Mouse (Mus musculus): ENCODE data around the gene Creld1. TPM values are rescaled to one million over a fixed set of nuclear protein-coding genes. Genes with fewer than 3 reads are reported as not detected.

Creld1 gene
- 22.9 and 23.9 TPM in 2 replicates for polyA plus RNA-seq (2015; fragmentation: Nextera tagmentation; extraction: Ambion mirVana)

- peak within 1 kb of the TSS; percentile 89 for H3K4me2 ChIP-seq (ENCODE audit: low read depth, low read length)
- H3K27ac ChIP-seq (ENCODE audit: low read length), result peak within 1 kb of the TSS; percentile 75
- ATAC-seq (ENCODE audit: insufficient read depth, low FRiP score), result peak; percentile 94
- under 1% methylated on average over 26 of the region's 26 CpGs for WGBS
- no peaks in the 10 kb centered on the region for H3K9me3 ChIP-seq (replicated peaks; ENCODE audit: control insufficient read depth, low read length)
- H3K9ac ChIP-seq (ENCODE audit: low read length), result peak within 1 kb of the TSS; percentile 69
- peaks cover 21% of the 10 kb centered on the region for H3K4me1 ChIP-seq (ENCODE audit: control insufficient read depth, insufficient read depth, low read length)
- H3K4me3 ChIP-seq (replicated peaks; ENCODE audit: low read length), result peak within 1 kb of the TSS; percentile 52
- H3K36me3 ChIP-seq (ENCODE audit: control insufficient read depth, insufficient read depth, low read length), result no peaks in the 10 kb centered on the region
- 0 out of 2 replicates have a peak, but pooled peaks cover 7% of the 10 kb centered on the region for H3K27me3 ChIP-seq (ENCODE audit: control insufficient read depth, insufficient read depth, low read length)
These were observed at the start of gene Creld1 for GRCm38 (mm10) chr6:113483100-113483615. TSS of gene Creld1 (plus strand) at chr6:113483297.

- 68% methylated on average over 3 of the region's 3 CpGs for WGBS
- Histone ChIP-seq H3K4me3 (replicated peaks; ENCODE audit: low read length) (no peak overlapping the region), H3K27ac (ENCODE audit: low read length) (no peak overlapping the region)
These were observed 49.4 kb upstream of the Creld1 start for GRCm38 (mm10) chr6:113433661-113434060.

GRCm38 (mm10) chr6:113434691-113435090 is 48.4 kb upstream of the Creld1 start:
- H3K9ac ChIP-seq (ENCODE audit: low read length), result no peak overlapping the region
- no peaks in the 10 kb centered on the region; the same call in 1 of the 2 replicates for H3K4me1 ChIP-seq (ENCODE audit: control insufficient read depth, insufficient read depth, low read length)
- no peak overlapping the region for H3K4me3 ChIP-seq (replicated peaks; ENCODE audit: low read length)
- no peak overlapping the region for H3K27ac ChIP-seq (ENCODE audit: low read length)
- 51% methylated on average over 7 of the region's 7 CpGs for WGBS
- no peaks in the 10 kb centered on the region for H3K36me3 ChIP-seq (ENCODE audit: control insufficient read depth, insufficient read depth, low read length)
- H3K4me2 ChIP-seq (ENCODE audit: low read depth, low read length), result no peak overlapping the region
- H3K9me3 ChIP-seq (replicated peaks; ENCODE audit: control insufficient read depth, low read length), result no peaks in the 10 kb centered on the region
- no peaks in the 10 kb centered on the region for H3K27me3 ChIP-seq (ENCODE audit: control insufficient read depth, insufficient read depth, low read length)
- peak; percentile 83 for ATAC-seq (ENCODE audit: insufficient read depth, low FRiP score)

More at GRCm38 (mm10) chr6:113433661-113434060, 49.4 kb upstream of the Creld1 start:
- no peak for ATAC-seq (ENCODE audit: insufficient read depth, low FRiP score)
- no peaks in the 10 kb centered on the region for H3K9me3 ChIP-seq (replicated peaks; ENCODE audit: control insufficient read depth, low read length)
- H3K9ac ChIP-seq (ENCODE audit: low read length), result no peak overlapping the region
- no peaks in the 10 kb centered on the region for H3K36me3 ChIP-seq (ENCODE audit: control insufficient read depth, insufficient read depth, low read length)
- no peak overlapping the region for H3K4me2 ChIP-seq (ENCODE audit: low read depth, low read length)
- no peaks in the 10 kb centered on the region for H3K27me3 ChIP-seq (ENCODE audit: control insufficient read depth, insufficient read depth, low read length)
- no peaks in the 10 kb centered on the region; the same call in 1 of the 2 replicates for H3K4me1 ChIP-seq (ENCODE audit: control insufficient read depth, insufficient read depth, low read length)

- ATAC-seq (ENCODE audit: insufficient read depth, low FRiP score), result no peak
- 81% methylated on average over 9 of the region's 9 CpGs for WGBS
- Histone ChIP-seq H3K4me2 (ENCODE audit: low read depth, low read length) (no peak within 1 kb of the TSS), H3K9me3 (replicated peaks; ENCODE audit: control insufficient read depth, low read length) (no peaks in the 10 kb centered on the region), H3K27me3 (ENCODE audit: control insufficient read depth, insufficient read depth, low read length) (no peaks in the 10 kb centered on the region), H3K36me3 (ENCODE audit: control insufficient read depth, insufficient read depth, low read length) (no peaks in the 10 kb centered on the region), H3K4me3 (replicated peaks; ENCODE audit: low read length) (no peak within 1 kb of the TSS), H3K27ac (ENCODE audit: low read length) (no peak within 1 kb of the TSS), H3K4me1 (ENCODE audit: control insufficient read depth, insufficient read depth, low read length) (no peaks in the 10 kb centered on the region; the same call in 1 of the 2 replicates), H3K9ac (ENCODE audit: low read length) (no peak within 1 kb of the TSS)
These were observed 47.4 kb upstream of the Creld1 start, which contains the start of gene Cidec for GRCm38 (mm10) chr6:113435664-113436205. TSS of gene Cidec (minus strand) at chr6:113435760.

- ATAC-seq (ENCODE audit: insufficient read depth, low FRiP score), result no peak
- WGBS, result 69% methylated on average over 12 of the region's 12 CpGs
These were observed 46.0 kb upstream of the Creld1 start for GRCm38 (mm10) chr6:113437135-113437534.

GRCm38 (mm10) chr6:113438721-113439430 is 44.2 kb upstream of the Creld1 start:
- Histone ChIP-seq H3K4me2 (ENCODE audit: low read depth, low read length) (no peak overlapping the region), H3K27ac (ENCODE audit: low read length) (no peak overlapping the region), H3K36me3 (ENCODE audit: control insufficient read depth, insufficient read depth, low read length) (no peaks in the 10 kb centered on the region), H3K4me1 (ENCODE audit: control insufficient read depth, insufficient read depth, low read length) (peaks cover 7% of the 10 kb centered on the region), H3K9ac (ENCODE audit: low read length) (no peak overlapping the region), H3K9me3 (replicated peaks; ENCODE audit: control insufficient read depth, low read length) (no peaks in the 10 kb centered on the region), H3K27me3 (ENCODE audit: control insufficient read depth, insufficient read depth, low read length) (no peaks in the 10 kb centered on the region), H3K4me3 (replicated peaks; ENCODE audit: low read length) (no peak overlapping the region)
- no peak for ATAC-seq (ENCODE audit: insufficient read depth, low FRiP score)
- whole genome bisulfite sequencing, result 37% methylated on average over 12 of the region's 12 CpGs

More at GRCm38 (mm10) chr6:113437135-113437534, 46.0 kb upstream of the Creld1 start:
- no peaks in the 10 kb centered on the region for H3K9me3 ChIP-seq (replicated peaks; ENCODE audit: control insufficient read depth, low read length)
- no peak overlapping the region for H3K4me2 ChIP-seq (ENCODE audit: low read depth, low read length)
- no peak overlapping the region for H3K4me3 ChIP-seq (replicated peaks; ENCODE audit: low read length)
- H3K36me3 ChIP-seq (ENCODE audit: control insufficient read depth, insufficient read depth, low read length), result no peaks in the 10 kb centered on the region
- H3K4me1 ChIP-seq (ENCODE audit: control insufficient read depth, insufficient read depth, low read length), result no peaks in the 10 kb centered on the region; the same call in 1 of the 2 replicates
- H3K27ac ChIP-seq (ENCODE audit: low read length), result no peak overlapping the region
- H3K27me3 ChIP-seq (ENCODE audit: control insufficient read depth, insufficient read depth, low read length), result no peaks in the 10 kb centered on the region
- no peak overlapping the region for H3K9ac ChIP-seq (ENCODE audit: low read length)

- 89% methylated on average over 3 of the region's 3 CpGs for WGBS
- no peaks in the 10 kb centered on the region for H3K9me3 ChIP-seq (replicated peaks; ENCODE audit: control insufficient read depth, low read length)
- no peaks in the 10 kb centered on the region for H3K36me3 ChIP-seq (ENCODE audit: control insufficient read depth, insufficient read depth, low read length)
- peaks cover 7% of the 10 kb centered on the region for H3K4me1 ChIP-seq (ENCODE audit: control insufficient read depth, insufficient read depth, low read length)
- no peak overlapping the region for H3K4me2 ChIP-seq (ENCODE audit: low read depth, low read length)
- no peak overlapping the region for H3K4me3 ChIP-seq (replicated peaks; ENCODE audit: low read length)
- H3K27me3 ChIP-seq (ENCODE audit: control insufficient read depth, insufficient read depth, low read length), result no peaks in the 10 kb centered on the region
- no peak for ATAC-seq (ENCODE audit: insufficient read depth, low FRiP score)
- no peak overlapping the region for H3K9ac ChIP-seq (ENCODE audit: low read length)
- no peak overlapping the region for H3K27ac ChIP-seq (ENCODE audit: low read length)
These were observed 42.4 kb upstream of the Creld1 start for GRCm38 (mm10) chr6:113440686-113441085.

GRCm38 (mm10) chr6:113441147-113441680 is 41.9 kb upstream of the Creld1 start:
- H3K9me3 ChIP-seq (replicated peaks; ENCODE audit: control insufficient read depth, low read length), result no peaks in the 10 kb centered on the region
- H3K4me1 ChIP-seq (ENCODE audit: control insufficient read depth, insufficient read depth, low read length), result peaks cover 7% of the 10 kb centered on the region
- ATAC-seq (ENCODE audit: insufficient read depth, low FRiP score), result no peak
- no peak overlapping the region for H3K4me2 ChIP-seq (ENCODE audit: low read depth, low read length)
- no peaks in the 10 kb centered on the region for H3K27me3 ChIP-seq (ENCODE audit: control insufficient read depth, insufficient read depth, low read length)
- H3K4me3 ChIP-seq (replicated peaks; ENCODE audit: low read length), result no peak overlapping the region
- H3K36me3 ChIP-seq (ENCODE audit: control insufficient read depth, insufficient read depth, low read length), result no peaks in the 10 kb centered on the region
- WGBS, result 56% methylated on average over 7 of the region's 7 CpGs
- no peak overlapping the region for H3K9ac ChIP-seq (ENCODE audit: low read length)
- H3K27ac ChIP-seq (ENCODE audit: low read length), result no peak overlapping the region

GRCm38 (mm10) chr6:113442087-113442441 is 41.0 kb upstream of the Creld1 start:
- no peak for ATAC-seq (ENCODE audit: insufficient read depth, low FRiP score)
- 43% methylated on average over 9 of the region's 9 CpGs for WGBS

More at GRCm38 (mm10) chr6:113442087-113442441, 41.0 kb upstream of the Creld1 start:
- Histone ChIP-seq H3K9me3 (replicated peaks; ENCODE audit: control insufficient read depth, low read length) (no peaks in the 10 kb centered on the region), H3K4me1 (ENCODE audit: control insufficient read depth, insufficient read depth, low read length) (peaks cover 7% of the 10 kb centered on the region), H3K27me3 (ENCODE audit: control insufficient read depth, insufficient read depth, low read length) (no peaks in the 10 kb centered on the region), H3K9ac (ENCODE audit: low read length) (peak overlapping the region; percentile 91), H3K36me3 (ENCODE audit: control insufficient read depth, insufficient read depth, low read length) (no peaks in the 10 kb centered on the region), H3K27ac (ENCODE audit: low read length) (peak overlapping the region; percentile 63), H3K4me2 (ENCODE audit: low read depth, low read length) (peak overlapping the region; percentile 80), H3K4me3 (replicated peaks; ENCODE audit: low read length) (peak overlapping the region; percentile 68)

All from stomach, embryonic 16.5 days (tissue).